In genomic region chr11:66025728-66026127, GRCm38 (mm10) we compare ENCODE assay signal across 21 mouse cellular contexts.
A peak's percentile ranks its signal among the peaks of the same experiment; 100 is the strongest.
DNase-seq lines count a peak whose midpoint lies in the region; ATAC-seq lines count a peak whose summit lies in the region.
"Had no signal": no experiment of that assay in that cellular context is flagged by ENCODE, and none has a peak within 500 bp of the region (broad histone marks: within the 10 kb centered on the region; RNA-seq: fewer than 3 reads in every experiment).

No protein-coding gene starts in this region.

- H3K9ac ChIP-seq in forebrain, embryonic 14.5 days (ENCODE audit: low read length) = no peak overlapping the region
- H3K9ac ChIP-seq in forebrain, embryonic 13.5 days = no peak overlapping the region
- H3K9ac ChIP-seq in lung, embryonic 16.5 days (ENCODE audit: low read length) = no peak overlapping the region
- H3K9ac ChIP-seq in embryonic facial prominence, embryonic 14.5 days (ENCODE audit: low read depth, low read length) = no peak overlapping the region
- H3K9ac ChIP-seq: embryonic facial prominence, embryonic 15.5 days; heart, embryonic 12.5 days; hindbrain, embryonic 15.5 days had no signal

- DNase-seq in forebrain, embryonic 14.5 days (ENCODE audit: low spot score) = peak; percentile 50
- no peak for DNase-seq in lung, adult 18-20 months
- DNase-seq in embryonic facial prominence, embryonic 14.5 days (ENCODE audit: low spot score) = peak; percentile 24
- no peak for DNase-seq in gastrocnemius, postnatal 25 days
- DNase-seq: adrenal gland, postnatal 14 days; cerebellum, adult 18-20 months; cerebellum, adult 9-11 months; cerebellum, postnatal 36 days; gastrocnemius, postnatal 10 days; heart, postnatal 36 days had no signal

- H3K36me3 ChIP-seq in forebrain, embryonic 14.5 days (ENCODE audit: control insufficient read depth, insufficient read depth, low read length) = no peaks in the 10 kb centered on the region
- no peaks in the 10 kb centered on the region for H3K36me3 ChIP-seq in forebrain, embryonic 13.5 days (ENCODE audit: poor library complexity, severe bottlenecking)
- H3K36me3 ChIP-seq in lung, embryonic 16.5 days (ENCODE audit: control insufficient read depth, insufficient read depth, low read length) = no peaks in the 10 kb centered on the region
- H3K36me3 ChIP-seq in embryonic facial prominence, embryonic 14.5 days (ENCODE audit: control insufficient read depth, insufficient read depth, low read length) = no peaks in the 10 kb centered on the region
- H3K36me3 ChIP-seq: embryonic facial prominence, embryonic 15.5 days; forebrain, embryonic 10.5 days; heart, embryonic 12.5 days; hindbrain, embryonic 15.5 days had no signal

- H3K27ac ChIP-seq in forebrain, embryonic 14.5 days (ENCODE audit: low read depth, low read length) = no peak overlapping the region
- H3K27ac ChIP-seq in forebrain, embryonic 13.5 days = no peak overlapping the region
- no peak overlapping the region for H3K27ac ChIP-seq in lung, embryonic 16.5 days (ENCODE audit: low read length)
- no peak overlapping the region for H3K27ac ChIP-seq in embryonic facial prominence, embryonic 14.5 days (replicated peaks; ENCODE audit: low read depth, low read length)
- H3K27ac ChIP-seq: embryonic facial prominence, embryonic 15.5 days; forebrain, embryonic 10.5 days; hindbrain, embryonic 15.5 days had no signal

- no peak overlapping the region for H3K4me2 ChIP-seq in forebrain, embryonic 14.5 days (ENCODE audit: low read length)
- no peak overlapping the region for H3K4me2 ChIP-seq in forebrain, embryonic 13.5 days
- H3K4me2 ChIP-seq in lung, embryonic 16.5 days (ENCODE audit: low read depth, low read length) = no peak overlapping the region
- H3K4me2 ChIP-seq in embryonic facial prominence, embryonic 14.5 days (ENCODE audit: low read depth, low read length) = no peak overlapping the region
- H3K4me2 ChIP-seq: embryonic facial prominence, embryonic 15.5 days; heart, embryonic 12.5 days; hindbrain, embryonic 15.5 days had no signal

- H3K4me3 ChIP-seq in forebrain, embryonic 14.5 days (ENCODE audit: low read depth, low read length) = no peak overlapping the region
- no peak overlapping the region for H3K4me3 ChIP-seq in forebrain, embryonic 13.5 days
- no peak overlapping the region for H3K4me3 ChIP-seq in lung, embryonic 16.5 days (ENCODE audit: low read length)
- no peak overlapping the region for H3K4me3 ChIP-seq in embryonic facial prominence, embryonic 14.5 days (ENCODE audit: low read depth, low read length)
- H3K4me3 ChIP-seq: embryonic facial prominence, embryonic 15.5 days; erythroblast, embryonic 14.5 days; forebrain, embryonic 10.5 days; heart, embryonic 12.5 days; hindbrain, embryonic 15.5 days had no signal

- 45% methylated on average over 1 of the region's 1 CpGs for WGBS in forebrain, embryonic 14.5 days
- 45% methylated on average over 1 of the region's 1 CpGs for WGBS in forebrain, embryonic 13.5 days
- WGBS in lung, embryonic 16.5 days = 37% methylated on average over 1 of the region's 1 CpGs
- WGBS in embryonic facial prominence, embryonic 14.5 days = 71% methylated on average over 1 of the region's 1 CpGs

- ATAC-seq in forebrain, embryonic 14.5 days = peak; percentile 34; the same call in 1 of the 2 replicates
- no peak for ATAC-seq in forebrain, embryonic 13.5 days
- ATAC-seq in lung, embryonic 16.5 days (ENCODE audit: low read depth) = peak; percentile 45; the same call in 1 of the 2 replicates
- no peak for ATAC-seq in embryonic facial prominence, embryonic 14.5 days (ENCODE audit: low read depth)
- ATAC-seq: activated CD4-positive, CD25-positive, alpha-beta regulatory T cell, adult 4 months; forebrain, embryonic 16.5 days; Patski had no signal

- H3K4me1 ChIP-seq in forebrain, embryonic 14.5 days (ENCODE audit: control insufficient read depth, insufficient read depth, low read length) = peaks cover 3% of the 10 kb centered on the region; the same call in 1 of the 2 replicates
- H3K4me1 ChIP-seq in forebrain, embryonic 13.5 days = peaks cover 13% of the 10 kb centered on the region
- H3K4me1 ChIP-seq in lung, embryonic 16.5 days (replicated peaks; ENCODE audit: control insufficient read depth, insufficient read depth, low read length) = no peaks in the 10 kb centered on the region
- no peaks in the 10 kb centered on the region for H3K4me1 ChIP-seq in embryonic facial prominence, embryonic 14.5 days (ENCODE audit: control insufficient read depth, insufficient read depth, low read length)
- H3K4me1 ChIP-seq: embryonic facial prominence, embryonic 15.5 days; heart, embryonic 12.5 days; hindbrain, embryonic 15.5 days had no signal

- no peaks in the 10 kb centered on the region for H3K9me3 ChIP-seq in forebrain, embryonic 14.5 days (replicated peaks; ENCODE audit: control insufficient read depth, low read length)
- H3K9me3 ChIP-seq in forebrain, embryonic 13.5 days (replicated peaks) = no peaks in the 10 kb centered on the region
- H3K9me3 ChIP-seq in lung, embryonic 16.5 days (ENCODE audit: control insufficient read depth, low read length) = no peaks in the 10 kb centered on the region
- no peaks in the 10 kb centered on the region for H3K9me3 ChIP-seq in embryonic facial prominence, embryonic 14.5 days (ENCODE audit: control insufficient read depth, low read length)
- H3K9me3 ChIP-seq: embryonic facial prominence, embryonic 15.5 days; forebrain, embryonic 10.5 days; heart, embryonic 12.5 days; hindbrain, embryonic 15.5 days had no signal

- H3K27me3 ChIP-seq in forebrain, embryonic 14.5 days (replicated peaks; ENCODE audit: control insufficient read depth, insufficient read depth, low read length) = no peaks in the 10 kb centered on the region
- no peaks in the 10 kb centered on the region for H3K27me3 ChIP-seq in forebrain, embryonic 13.5 days
- no peaks in the 10 kb centered on the region for H3K27me3 ChIP-seq in lung, embryonic 16.5 days (ENCODE audit: control insufficient read depth, insufficient read depth, low read depth, low read length)
- H3K27me3 ChIP-seq in embryonic facial prominence, embryonic 14.5 days (replicated peaks; ENCODE audit: control insufficient read depth, insufficient read depth, low read length) = peaks cover 4% of the 10 kb centered on the region
- H3K27me3 ChIP-seq: CH12.LX; embryonic facial prominence, embryonic 15.5 days; heart, embryonic 12.5 days; hindbrain, embryonic 15.5 days had no signal

Comparison
In these comparisons a context has a peak if more than half of its experiments do, and no peak if none do; other contexts are left out.
1. ATAC-seq: peak in forebrain, embryonic 14.5 days (single experiment) and lung, embryonic 16.5 days (single experiment); none in forebrain, embryonic 13.5 days (single experiment) and embryonic facial prominence, embryonic 14.5 days (single experiment).
2. DNase-seq: peak in forebrain, embryonic 14.5 days (single experiment) and embryonic facial prominence, embryonic 14.5 days (single experiment); none in lung, adult 18-20 months (0 of 2) and gastrocnemius, postnatal 25 days (single experiment).